Mouse (Mus musculus) intestine, embryonic 16.5 days (tissue): ENCODE results near the gene Fbxo22. TPM values are rescaled to one million over a fixed set of nuclear protein-coding genes. Genes with fewer than 3 reads are reported as not detected.
"Not testable (repeated sequence)": the region's sequence is repeated elsewhere in the genome, so short reads cannot be mapped to it uniquely, and the experiment has no call there.

Source experiments
- ATAC-seq: fragments of 200-750 bp; cut with Nextera tagmentation; 2 replicates; pipeline ENCODE4 v1.8.0; 2017; ENCODE audit warnings: moderate TSS enrichment, moderate library complexity
- H3K27ac ChIP-seq: fragments of 300-500 bp; sonication (generic); 2 replicates; pipeline ENCODE4 v1.5.1; 2014; ENCODE audit warnings: mild to moderate bottlenecking, low read length
- H3K27me3 ChIP-seq: fragments of 300-500 bp; sonication (generic); replicated peaks from 2 replicates; pipeline ENCODE4 v1.6.1; 2014; ENCODE audit warnings: low read length, control low read depth, mixed read lengths; ENCODE audit not compliant: control insufficient read depth, insufficient read depth
- H3K36me3 ChIP-seq: fragments of 300-500 bp; sonication (generic); 2 replicates; pipeline ENCODE4 v1.6.1; 2014; ENCODE audit warnings: low read length, control low read depth; ENCODE audit not compliant: control insufficient read depth, insufficient read depth
- H3K4me1 ChIP-seq: fragments of 300-500 bp; sonication (generic); 2 replicates; pipeline ENCODE4 v1.6.1; 2014; ENCODE audit warnings: low read length, control low read depth, mixed read lengths; ENCODE audit not compliant: control insufficient read depth, insufficient read depth
- H3K4me2 ChIP-seq: fragments of 300-500 bp; sonication (generic); 2 replicates; pipeline ENCODE4 v1.6.1; 2014; ENCODE audit warnings: low read depth, low read length, control low read depth
- H3K4me3 ChIP-seq: fragments of 300-500 bp; sonication (generic); 2 replicates; pipeline ENCODE4 v1.5.1; 2014; ENCODE audit warnings: mild to moderate bottlenecking, low read length
- H3K9ac ChIP-seq: fragments of 300-500 bp; sonication (generic); 2 replicates; pipeline ENCODE4 v1.6.1; 2014; ENCODE audit warnings: low read depth, low read length
- H3K9me3 ChIP-seq: fragments of 300-500 bp; sonication (generic); 2 replicates; pipeline ENCODE4 v1.6.1; 2016; ENCODE audit warnings: low read length, control low read depth; ENCODE audit not compliant: control insufficient read depth
- whole genome bisulfite sequencing: fragments of 180-500 bp; shearing (Covaris S2); extraction: QIAGEN DNeasy Blood & Tissue Kit; methylation state at CpG from one replicate; pipeline ENCODE4 v1.1.7; 2014; 5-methylcytosine and 5-hydroxymethylcytosine counted together
- polyA plus RNA-seq: library from polyadenylated mRNA; unstranded; fragments of >200 nt; fragmentation: Nextera tagmentation; extraction: Ambion mirVana; gene quantifications from 2 replicates; pipeline ENCODE4 v1.2.1, GENCODE M21; 2015

Fbxo22 gene
- polyA plus RNA-seq, 1 experiment from 2014 or later = 61.0 TPM

- WGBS = 88% methylated on average over 5 of the region's 5 CpGs
- no peaks in the 10 kb centered on the region for H3K36me3 ChIP-seq
- no peaks in the 10 kb centered on the region for H3K9me3 ChIP-seq
- H3K4me3 ChIP-seq = no peak overlapping the region
- H3K9ac ChIP-seq = no peak overlapping the region
- H3K4me2 ChIP-seq = no peak overlapping the region
- no peaks in the 10 kb centered on the region for H3K27me3 ChIP-seq
- no peak overlapping the region for H3K27ac ChIP-seq
- no peak for ATAC-seq
- no peaks in the 10 kb centered on the region for H3K4me1 ChIP-seq
Measured at GRCm38 (mm10) chr9:55232110-55232509, 23.4 kb downstream of the Fbxo22 start.

- Histone ChIP-seq H3K4me1 (no peaks in the 10 kb centered on the region), H3K27ac (no peak overlapping the region), H3K4me3 (no peak overlapping the region), H3K4me2 (no peak overlapping the region), H3K9ac (no peak overlapping the region), H3K36me3 (no peaks in the 10 kb centered on the region), H3K27me3 (no peaks in the 10 kb centered on the region), H3K9me3 (no peaks in the 10 kb centered on the region)
- ATAC-seq = no peak
- WGBS = 86% methylated on average over 7 of the region's 7 CpGs
Measured at GRCm38 (mm10) chr9:55232586-55232985, 23.9 kb downstream of the Fbxo22 start.

GRCm38 (mm10) chr9:55233076-55233475, 24.4 kb downstream of the Fbxo22 start:
- not testable (repeated sequence) for ATAC-seq, H3K4me2 ChIP-seq, H3K4me3 ChIP-seq, H3K9me3 ChIP-seq, H3K9ac ChIP-seq, H3K27me3 ChIP-seq, H3K36me3 ChIP-seq, H3K4me1 ChIP-seq, H3K27ac ChIP-seq
- WGBS = 66% methylated on average over 11 of the region's 11 CpGs

GRCm38 (mm10) chr9:55236235-55237165, 27.8 kb downstream of the Fbxo22 start:
- Histone ChIP-seq H3K9ac (no peak overlapping the region), H3K27ac (no peak overlapping the region), H3K9me3 (no peaks in the 10 kb centered on the region), H3K4me2 (no peak overlapping the region), H3K36me3 (no peaks in the 10 kb centered on the region), H3K27me3 (no peaks in the 10 kb centered on the region), H3K4me1 (no peaks in the 10 kb centered on the region), H3K4me3 (no peak overlapping the region)
- no peak for ATAC-seq
- WGBS = 61% methylated on average over 13 of the region's 13 CpGs

- Histone ChIP-seq H3K4me3 (no peak overlapping the region), H3K4me2 (no peak overlapping the region), H3K9ac (no peak overlapping the region), H3K36me3 (no peaks in the 10 kb centered on the region), H3K27me3 (no peaks in the 10 kb centered on the region), H3K4me1 (no peaks in the 10 kb centered on the region), H3K9me3 (no peaks in the 10 kb centered on the region), H3K27ac (no peak overlapping the region)
- no peak for ATAC-seq
- 84% methylated on average over 5 of the region's 5 CpGs for WGBS
Measured at GRCm38 (mm10) chr9:55240852-55241251, 32.1 kb downstream of the Fbxo22 start.

- no peak for ATAC-seq
- WGBS = 44% methylated on average over 24 of the region's 24 CpGs
- no peak overlapping the region for H3K27ac ChIP-seq
Measured at GRCm38 (mm10) chr9:55241863-55242685, 33.3 kb downstream of the Fbxo22 start.

GRCm38 (mm10) chr9:55243280-55243679, 34.6 kb downstream of the Fbxo22 start:
- H3K4me3 ChIP-seq = no peak overlapping the region
- WGBS = 69% methylated on average over 3 of the region's 3 CpGs
- H3K27ac ChIP-seq = no peak overlapping the region
- ATAC-seq = no peak
- no peaks in the 10 kb centered on the region for H3K4me1 ChIP-seq
- H3K4me2 ChIP-seq = no peak overlapping the region
- no peaks in the 10 kb centered on the region for H3K36me3 ChIP-seq
- H3K27me3 ChIP-seq = no peaks in the 10 kb centered on the region
- H3K9me3 ChIP-seq = no peaks in the 10 kb centered on the region
- no peak overlapping the region for H3K9ac ChIP-seq

More at GRCm38 (mm10) chr9:55241863-55242685, 33.3 kb downstream of the Fbxo22 start:
- Histone ChIP-seq H3K9ac (no peak overlapping the region), H3K4me2 (peak overlapping the region; percentile 54), H3K4me1 (no peaks in the 10 kb centered on the region), H3K4me3 (peak overlapping the region; percentile 38), H3K9me3 (no peaks in the 10 kb centered on the region), H3K27me3 (no peaks in the 10 kb centered on the region), H3K36me3 (no peaks in the 10 kb centered on the region)

GRCm38 (mm10) chr9:55244079-55244478, 35.4 kb downstream of the Fbxo22 start:
- H3K27ac ChIP-seq = no peak overlapping the region
- no peak for ATAC-seq
- H3K9me3 ChIP-seq = no peaks in the 10 kb centered on the region
- no peak overlapping the region for H3K4me3 ChIP-seq
- WGBS = 79% methylated on average over 3 of the region's 3 CpGs
- H3K4me1 ChIP-seq = no peaks in the 10 kb centered on the region
- no peak overlapping the region for H3K9ac ChIP-seq
- H3K27me3 ChIP-seq = no peaks in the 10 kb centered on the region
- no peaks in the 10 kb centered on the region for H3K36me3 ChIP-seq
- no peak overlapping the region for H3K4me2 ChIP-seq

GRCm38 (mm10) chr9:55245057-55245750, 36.5 kb downstream of the Fbxo22 start:
- H3K9ac ChIP-seq, H3K27ac ChIP-seq, H3K9me3 ChIP-seq, H3K4me1 ChIP-seq, H3K4me3 ChIP-seq, H3K4me2 ChIP-seq, H3K36me3 ChIP-seq, H3K27me3 ChIP-seq, ATAC-seq: not testable (repeated sequence)
- 84% methylated on average over 1 of the region's 1 CpGs for WGBS
